Mouse (Mus musculus): ENCODE data around the gene Ak1.

GRCm38 (mm10) chr2:32677683-32678082 is 56.1 kb downstream of the Ak1 start:
- TF ChIP-seq CTCF (IDR thresholded peaks at IDR 0.05; ENCODE audit: control insufficient read depth, insufficient read depth, low read length): no peak
- no peak for TF ChIP-seq POLR2A (IDR thresholded peaks at IDR 0.05; ENCODE audit: borderline replicate concordance, control insufficient read depth, low read depth, low read length)
